Mouse (Mus musculus) neural tube, embryonic 10.5 days (tissue): Measurements from ENCODE around the gene Gsg1l2.

ENCODE experiments used
- DNase-seq: peaks from one replicate; pipeline ENCODE4 v3.0.0-alpha.2; 2017; ENCODE audit warnings: low spot score; ENCODE audit errors: extremely low spot score

The Gsg1l2 gene

DNA sequence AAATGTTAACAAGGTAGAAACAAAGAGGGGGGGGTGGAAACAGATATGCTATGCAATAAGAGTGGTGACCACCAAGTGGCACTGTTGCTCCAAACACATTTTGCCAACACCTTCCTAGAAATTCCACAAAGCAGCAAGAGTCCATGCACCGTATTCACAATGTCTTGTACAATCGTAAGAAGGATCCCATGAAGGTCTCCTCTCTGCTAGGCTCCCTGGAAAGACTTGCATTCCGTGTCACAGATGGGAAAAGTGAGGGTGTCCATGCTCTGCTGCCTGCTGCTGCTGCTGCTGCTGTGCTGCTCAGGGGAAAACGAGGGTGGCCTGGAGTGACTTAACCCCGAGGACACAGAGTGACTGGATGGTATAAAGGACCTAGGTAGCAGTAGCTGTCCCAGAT is 45.2 kb downstream of the Gsg1l2 start:
- DNase-seq = peak; percentile 51

GRCm38 (mm10) chr11:67820221-67820620 is 45.8 kb downstream of the Gsg1l2 start:
- peak; percentile 54 for DNase-seq

GRCm38 (mm10) chr11:67821560-67821959 is 47.2 kb downstream of the Gsg1l2 start:
- no peak for DNase-seq

- no peak for DNase-seq
Measured at GRCm38 (mm10) chr11:67828360-67829059, 54.1 kb downstream of the Gsg1l2 start.

DNA sequence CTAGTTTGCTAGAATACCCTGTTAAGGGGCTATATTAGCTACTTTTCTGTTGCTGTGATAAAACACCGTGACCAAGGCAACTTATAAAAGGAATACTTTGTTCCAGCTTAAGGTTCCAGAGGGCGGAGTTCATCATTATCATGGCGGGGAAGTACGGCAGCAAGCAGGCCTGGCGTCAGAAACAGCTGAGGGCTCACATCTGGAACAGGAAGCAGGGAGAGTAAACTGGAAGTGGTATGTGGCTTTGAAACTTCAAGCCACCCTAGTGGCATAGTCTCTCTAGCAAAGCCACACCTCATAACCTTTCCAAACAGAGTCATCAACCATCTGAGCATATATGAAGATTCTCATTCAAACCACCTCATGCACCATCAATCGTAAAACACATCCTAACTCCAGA is 55.1 kb downstream of the Gsg1l2 start:
- no peak for DNase-seq

- no peak for DNase-seq
Measured at GRCm38 (mm10) chr11:67831820-67832219, 57.4 kb downstream of the Gsg1l2 start.

DNA sequence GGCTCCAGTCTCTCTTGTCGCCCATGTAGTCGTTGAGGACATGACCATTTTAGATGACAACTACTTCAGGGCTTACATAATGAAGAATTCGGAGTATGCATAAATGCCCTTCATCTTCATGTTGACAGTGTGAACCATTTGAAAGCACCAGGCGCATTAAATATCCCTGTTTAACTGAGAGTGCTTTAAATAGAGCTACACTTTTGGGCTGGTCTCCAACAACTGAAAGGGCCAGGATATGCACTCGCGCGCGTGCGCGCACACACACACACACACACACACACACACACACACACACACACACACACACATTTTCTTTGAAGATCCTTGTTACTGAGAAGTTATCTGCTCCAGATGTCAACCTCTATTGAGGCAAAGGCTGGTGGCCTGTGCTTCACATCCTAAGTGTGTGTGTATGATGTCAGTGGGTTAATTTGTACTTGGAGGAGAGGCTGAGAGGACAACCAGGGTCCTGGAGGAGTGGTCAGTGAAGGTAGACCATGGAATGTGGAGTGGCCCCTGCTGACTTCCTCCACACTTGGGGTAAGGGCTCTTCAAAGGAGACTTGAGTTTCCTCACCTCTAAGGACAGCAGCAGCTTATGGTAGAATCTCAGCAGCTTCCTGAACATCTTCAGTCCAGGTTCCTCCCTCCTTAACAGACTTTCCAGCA is 61.1 kb downstream of the Gsg1l2 start:
- DNase-seq = no peak
